Mouse (Mus musculus) forebrain, embryonic 16.5 days (tissue): ENCODE measurements at regions not wholly inside any gene's neighbourhood (a gene's known extent, or its start where the extent isn't known, plus 50 kb on each side); places are given as distances from the start of the nearest gene placed in this dataset.

Source experiments
- ATAC-seq: fragments of 200-750 bp; cut with Nextera tagmentation; 2 replicates; pipeline ENCODE4 v1.8.0; 2017; ENCODE audit warnings: mild to moderate bottlenecking, moderate library complexity
- H3K27ac ChIP-seq: fragments of 300-500 bp; sonication (generic); 2 replicates; pipeline ENCODE4 v1.5.1; 2014; ENCODE audit warnings: low read length, control low read depth
- H3K27me3 ChIP-seq: fragments of 300-500 bp; sonication (generic); replicated peaks from 2 replicates; pipeline ENCODE4 v1.6.1; 2014; ENCODE audit warnings: low read length; ENCODE audit not compliant: control insufficient read depth, insufficient read depth
- H3K36me3 ChIP-seq: fragments of 300-500 bp; sonication (generic); 2 replicates; pipeline ENCODE4 v1.6.1; 2014; ENCODE audit not compliant: control insufficient read depth, insufficient read depth
- H3K4me1 ChIP-seq: fragments of 300-500 bp; sonication (generic); replicated peaks from 2 replicates; pipeline ENCODE4 v1.6.1; 2014; ENCODE audit warnings: low read length; ENCODE audit not compliant: control insufficient read depth, insufficient read depth
- H3K4me2 ChIP-seq: fragments of 300-500 bp; sonication (generic); 2 replicates; pipeline ENCODE4 v1.6.1; 2014; ENCODE audit warnings: mild to moderate bottlenecking, low read length, control low read depth
- H3K4me3 ChIP-seq: fragments of 300-500 bp; sonication (generic); replicated peaks from 2 replicates; pipeline ENCODE4 v1.5.1; 2014; ENCODE audit warnings: mild to moderate bottlenecking, low read length, control low read depth
- H3K9ac ChIP-seq: fragments of 300-500 bp; sonication (generic); replicated peaks from 2 replicates; pipeline ENCODE4 v1.6.1; 2014; ENCODE audit warnings: low read depth, low read length, control low read depth
- H3K9me3 ChIP-seq: fragments of 300-500 bp; sonication (generic); 2 replicates; pipeline ENCODE4 v1.6.1; 2016; ENCODE audit warnings: low read length; ENCODE audit not compliant: control insufficient read depth
- WGBS: fragments of 180-500 bp; shearing (Covaris S2); extraction: QIAGEN DNeasy Blood & Tissue Kit; methylation state at CpG from one replicate; pipeline ENCODE4 v1.1.7; 2014; 5-methylcytosine and 5-hydroxymethylcytosine counted together

- WGBS, result 77% methylated on average over 10 of the region's 10 CpGs
- Histone ChIP-seq H3K9ac (no peak overlapping the region), H3K27me3 (no peaks in the 10 kb centered on the region), H3K9me3 (no peaks in the 10 kb centered on the region), H3K4me3 (no peak overlapping the region), H3K4me1 (no peaks in the 10 kb centered on the region), H3K4me2 (no peak overlapping the region), H3K27ac (no peak overlapping the region), H3K36me3 (no peaks in the 10 kb centered on the region)
- ATAC-seq, result no peak
These were observed 553.8 kb upstream of the Gm19410 start for GRCm38 (mm10) chr8:35211506-35212452.

DNA sequence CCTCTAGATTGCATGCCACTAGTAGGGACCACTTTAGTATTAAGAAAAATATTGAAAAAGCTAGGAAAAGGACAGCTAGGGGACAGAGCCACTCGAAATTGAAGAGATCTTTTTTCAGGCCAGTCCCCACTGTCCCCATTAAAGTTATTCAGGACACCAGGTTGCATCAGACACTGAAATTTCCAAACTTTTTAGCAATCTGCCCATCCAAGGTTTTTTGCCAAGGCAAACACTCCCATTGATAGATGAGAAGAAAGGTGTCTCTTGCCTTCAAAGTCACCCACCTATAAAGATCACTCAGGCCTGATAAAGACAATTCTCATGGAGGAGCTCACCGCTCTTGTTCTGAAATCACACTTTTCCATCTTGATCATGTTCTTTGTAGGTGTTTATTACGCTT is 552.1 kb upstream of the Gm19410 start:
- WGBS, result 66% methylated on average over 3 of the region's 3 CpGs
- no peak for ATAC-seq
- Histone ChIP-seq H3K27me3 (no peaks in the 10 kb centered on the region), H3K4me3 (no peak overlapping the region), H3K9ac (no peak overlapping the region), H3K27ac (no peak overlapping the region), H3K4me2 (no peak overlapping the region), H3K9me3 (no peaks in the 10 kb centered on the region), H3K36me3 (no peaks in the 10 kb centered on the region), H3K4me1 (no peaks in the 10 kb centered on the region)

DNA sequence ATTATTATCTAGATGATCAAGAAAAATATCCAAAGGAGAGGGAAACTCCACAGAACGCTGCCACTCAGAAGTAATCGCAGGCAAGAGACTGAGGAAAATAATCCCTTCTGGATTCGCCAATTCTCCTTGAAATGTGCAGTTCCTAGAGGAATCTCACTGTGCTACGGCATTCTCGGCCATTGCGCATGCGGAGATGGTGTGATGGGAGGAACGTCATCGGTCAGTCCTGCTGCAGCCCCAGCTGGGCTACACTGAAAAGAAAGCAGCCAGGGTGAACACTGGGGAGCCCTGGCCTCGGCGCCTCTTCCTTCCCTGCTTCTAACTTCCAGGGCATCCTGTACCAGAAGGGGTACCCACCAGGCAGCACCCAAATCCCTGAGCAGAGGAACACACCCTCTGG is 548.0 kb upstream of the Gm19410 start:
- no peak for ATAC-seq
- no peak overlapping the region for H3K9ac ChIP-seq
- H3K27ac ChIP-seq, result no peak overlapping the region
- no peak overlapping the region for H3K4me2 ChIP-seq
- H3K9me3 ChIP-seq, result no peaks in the 10 kb centered on the region
- H3K4me1 ChIP-seq, result no peaks in the 10 kb centered on the region
- no peaks in the 10 kb centered on the region for H3K36me3 ChIP-seq
- 85% methylated on average over 11 of the region's 11 CpGs for WGBS
- H3K4me3 ChIP-seq, result no peak overlapping the region
- H3K27me3 ChIP-seq, result no peaks in the 10 kb centered on the region

DNA sequence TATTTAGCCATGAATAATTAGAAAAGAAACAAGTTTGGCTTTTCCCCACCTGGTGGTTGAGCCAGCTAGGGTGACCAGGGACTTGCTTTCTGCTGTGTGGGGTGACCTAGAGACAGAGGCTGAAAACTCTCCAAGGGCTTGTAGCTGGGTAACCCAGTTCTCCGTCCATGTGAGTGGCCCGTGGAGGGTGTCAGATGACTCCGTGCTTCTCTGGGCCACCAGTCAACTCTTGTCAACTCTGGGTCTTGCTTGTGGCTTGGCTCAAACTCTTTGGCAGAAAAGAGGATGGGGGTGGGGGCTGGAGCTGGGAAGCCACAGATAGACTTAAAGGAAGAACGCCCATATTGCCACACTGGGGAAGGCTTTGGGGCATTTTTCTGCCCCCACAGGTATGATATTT is 547.3 kb upstream of the Gm19410 start:
- Histone ChIP-seq H3K9ac (no peak overlapping the region), H3K27ac (no peak overlapping the region), H3K4me2 (no peak overlapping the region), H3K4me3 (no peak overlapping the region), H3K9me3 (no peaks in the 10 kb centered on the region), H3K27me3 (no peaks in the 10 kb centered on the region), H3K4me1 (no peaks in the 10 kb centered on the region), H3K36me3 (no peaks in the 10 kb centered on the region)
- 88% methylated on average over 4 of the region's 4 CpGs for WGBS
- ATAC-seq, result no peak

GRCm38 (mm10) chr8:35224053-35224924 is 541.3 kb upstream of the Gm19410 start:
- no peak for ATAC-seq
- Histone ChIP-seq H3K4me2 (no peak overlapping the region), H3K4me1 (0 out of 2 replicates have a peak, but pooled peaks cover 2% of the 10 kb centered on the region), H3K36me3 (no peaks in the 10 kb centered on the region), H3K9me3 (no peaks in the 10 kb centered on the region), H3K4me3 (no peak overlapping the region), H3K27me3 (no peaks in the 10 kb centered on the region), H3K27ac (no peak overlapping the region), H3K9ac (no peak overlapping the region)
- WGBS, result 87% methylated on average over 18 of the region's 18 CpGs

GRCm38 (mm10) chr8:35224925-35225244 is 540.7 kb upstream of the Gm19410 start:
- ATAC-seq, result no peak

DNA sequence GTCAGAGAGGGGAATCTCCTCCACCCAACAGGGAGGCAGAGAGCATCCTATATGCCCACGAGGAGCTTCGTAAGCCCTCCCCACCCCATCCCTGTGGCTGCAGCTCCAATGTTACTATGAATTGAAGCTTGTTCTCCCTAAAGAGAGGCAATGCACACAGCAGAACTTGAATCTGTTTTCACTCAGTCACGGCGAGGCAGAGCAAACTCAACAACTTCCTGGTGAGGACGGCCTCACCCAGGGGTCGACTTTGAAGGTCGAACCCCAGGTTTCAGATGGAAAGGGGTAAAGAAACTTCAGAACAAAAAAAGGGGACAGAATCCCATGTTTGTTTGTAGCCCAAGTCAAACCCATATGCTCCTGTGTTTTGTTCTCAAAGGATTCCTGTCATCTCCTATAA is 538.5 kb upstream of the Gm19410 start:
- H3K4me1 ChIP-seq, result 0 out of 2 replicates have a peak, but pooled peaks cover 2% of the 10 kb centered on the region
- no peak for ATAC-seq
- H3K27ac ChIP-seq, result no peak overlapping the region
- 86% methylated on average over 7 of the region's 7 CpGs for WGBS
- no peak overlapping the region for H3K4me2 ChIP-seq
- no peak overlapping the region for H3K9ac ChIP-seq
- no peaks in the 10 kb centered on the region for H3K27me3 ChIP-seq
- no peak overlapping the region for H3K4me3 ChIP-seq
- H3K9me3 ChIP-seq, result no peaks in the 10 kb centered on the region
- no peaks in the 10 kb centered on the region for H3K36me3 ChIP-seq

More at GRCm38 (mm10) chr8:35224925-35225244, 540.7 kb upstream of the Gm19410 start:
- no peaks in the 10 kb centered on the region for H3K36me3 ChIP-seq
- H3K27me3 ChIP-seq, result no peaks in the 10 kb centered on the region
- H3K4me2 ChIP-seq, result no peak overlapping the region
- 82% methylated on average over 7 of the region's 7 CpGs for WGBS
- H3K9me3 ChIP-seq, result no peaks in the 10 kb centered on the region
- H3K4me1 ChIP-seq, result 0 out of 2 replicates have a peak, but pooled peaks cover 2% of the 10 kb centered on the region
- no peak overlapping the region for H3K4me3 ChIP-seq
- no peak overlapping the region for H3K9ac ChIP-seq
- no peak overlapping the region for H3K27ac ChIP-seq

DNA sequence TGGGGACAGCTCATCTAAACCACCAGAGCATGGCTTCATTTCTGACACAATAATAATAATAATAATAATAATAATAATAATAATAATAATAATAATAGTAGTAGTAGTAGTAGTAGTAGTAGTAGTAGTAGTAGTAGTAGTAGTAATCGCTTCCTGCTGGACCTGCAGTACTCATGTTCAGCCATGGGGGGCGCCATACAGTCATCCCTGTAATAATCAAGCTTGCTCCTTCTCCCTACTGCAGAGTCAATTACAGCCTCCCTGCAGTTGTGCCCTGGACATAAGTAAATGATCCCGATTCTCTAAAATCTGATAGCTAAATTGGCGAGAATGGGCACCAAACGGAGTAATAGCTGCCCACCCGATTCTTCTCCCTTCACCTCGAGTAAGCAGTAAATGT is 537.1 kb upstream of the Gm19410 start:
- Histone ChIP-seq H3K27me3 (no peaks in the 10 kb centered on the region), H3K9ac (no peak overlapping the region), H3K9me3 (no peaks in the 10 kb centered on the region), H3K27ac (no peak overlapping the region), H3K36me3 (no peaks in the 10 kb centered on the region), H3K4me3 (no peak overlapping the region), H3K4me2 (no peak overlapping the region), H3K4me1 (0 out of 2 replicates have a peak, but pooled peaks cover 3% of the 10 kb centered on the region)
- no peak for ATAC-seq
- 77% methylated on average over 7 of the region's 7 CpGs for WGBS

DNA sequence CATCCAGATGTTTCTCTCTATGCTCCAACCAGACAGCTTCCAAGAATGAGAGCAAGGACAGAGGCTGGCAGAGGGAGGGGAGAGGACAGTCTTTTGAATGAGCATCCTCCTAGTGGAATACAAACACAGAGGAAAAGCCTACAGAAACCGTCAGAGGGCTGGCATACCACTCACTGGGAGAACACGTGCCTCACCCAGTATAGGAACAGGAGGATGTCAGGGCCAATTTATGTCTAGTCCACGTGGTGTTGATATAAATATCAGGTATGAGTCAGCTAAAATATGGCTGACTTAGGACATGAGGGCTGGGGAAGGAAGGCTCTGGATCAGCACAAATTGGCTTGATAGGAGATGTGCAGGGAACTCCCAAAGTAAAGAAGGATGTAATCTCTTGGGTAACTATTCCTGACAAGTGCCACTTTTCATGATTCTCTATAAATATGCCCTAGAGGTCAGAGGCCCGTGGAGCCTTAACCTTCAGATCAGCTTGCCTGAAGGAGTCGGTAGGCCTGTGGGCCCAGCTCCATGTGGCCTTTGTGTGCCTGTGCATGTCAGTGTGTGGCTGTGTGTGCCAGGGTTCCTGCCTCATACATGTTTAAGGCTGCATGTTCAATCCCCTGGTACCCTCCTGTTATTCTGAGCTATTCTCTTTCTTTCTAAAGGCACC is 531.9 kb upstream of the Gm19410 start:
- Histone ChIP-seq H3K36me3 (no peaks in the 10 kb centered on the region), H3K27me3 (no peaks in the 10 kb centered on the region), H3K27ac (no peak overlapping the region), H3K9me3 (no peaks in the 10 kb centered on the region), H3K4me1 (peaks cover 14% of the 10 kb centered on the region), H3K4me2 (no peak overlapping the region), H3K4me3 (no peak overlapping the region), H3K9ac (no peak overlapping the region)
- WGBS, result 61% methylated on average over 5 of the region's 5 CpGs
- no peak for ATAC-seq
